Mouse (Mus musculus): ENCODE measurements at regions not wholly inside any gene's neighbourhood (a gene's known extent, or its start where the extent isn't known, plus 50 kb on each side); places are given as distances from the start of the nearest gene placed in this dataset.

DNA sequence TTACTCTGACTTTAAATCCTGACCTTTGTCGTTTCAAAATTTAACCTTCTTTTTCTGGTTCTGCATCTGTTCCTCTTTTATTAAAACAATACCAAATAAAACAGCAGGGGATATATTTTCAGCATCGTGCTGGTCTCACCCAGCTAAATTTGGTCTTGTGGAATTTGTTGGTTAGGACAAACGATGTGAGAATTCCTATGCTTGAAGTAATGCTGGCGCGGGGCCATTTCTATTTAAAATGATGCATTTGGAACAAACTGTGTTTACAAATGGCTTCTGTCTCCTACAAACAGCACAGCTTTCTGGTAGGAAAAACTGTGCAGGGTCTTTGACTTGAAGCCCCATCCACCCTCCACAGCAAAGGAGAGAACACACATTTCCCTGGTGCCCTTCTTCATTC lies 96.3 kb upstream of the Tsc22d1 start:
- no peak; the same call in 1 of the 2 replicates for ATAC-seq
- peak overlapping the region; percentile 38; the same call in 1 of the 2 replicates for H3K27ac ChIP-seq (ENCODE audit: low read length)

DNA sequence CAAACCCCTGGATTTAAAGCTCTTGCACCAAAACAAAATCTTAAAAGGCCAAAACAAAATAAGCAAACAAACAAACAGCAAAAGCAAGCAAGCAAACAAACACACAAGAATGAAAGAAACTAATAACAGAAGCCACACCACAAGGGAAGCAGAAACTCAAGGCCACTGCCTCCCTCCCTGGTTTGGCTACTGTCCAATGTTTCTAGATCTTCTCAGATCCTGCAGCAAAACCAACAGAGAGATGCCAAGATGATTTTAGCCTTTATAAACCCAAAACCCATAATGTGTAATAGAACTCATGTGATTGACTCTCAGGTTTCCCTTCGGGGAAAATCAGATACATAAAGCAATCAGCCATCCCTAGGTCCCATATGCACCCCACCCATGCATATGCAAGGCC lies 90.5 kb upstream of the Tsc22d1 start:
- Histone ChIP-seq H3K9ac (replicated peaks; ENCODE audit: low read depth) (no peak overlapping the region), H3K4me3 (ENCODE audit: low read depth, low read length) (no peak overlapping the region), H3K36me3 (ENCODE audit: insufficient read depth, low read length) (no peaks in the 10 kb centered on the region), H3K4me2 (replicated peaks; ENCODE audit: low read depth, low read length) (no peak overlapping the region), H3K27me3 (replicated peaks; ENCODE audit: insufficient read depth, low read length) (no peaks in the 10 kb centered on the region), H3K9me3 (ENCODE audit: low read length) (no peaks in the 10 kb centered on the region), H3K4me1 (ENCODE audit: insufficient read depth, low read depth, low read length) (no peaks in the 10 kb centered on the region), H3K27ac (ENCODE audit: low read length) (no peak overlapping the region)
- ATAC-seq (no peak), DNase-seq (ENCODE audit: low spot score) (no peak)
- TF ChIP-seq EP300 (IDR thresholded peaks at IDR 0.05), result no peak
- no peak for TF ChIP-seq CTCF (IDR thresholded peaks at IDR 0.05)
- WGBS, result 80% methylated on average over 1 of the region's 1 CpGs

More for the DNA sequence above, 96.3 kb upstream of the Tsc22d1 start:
- WGBS, result 48% methylated on average over 5 of the region's 5 CpGs
- H3K27me3 ChIP-seq (replicated peaks; ENCODE audit: insufficient read depth, low read length), result no peaks in the 10 kb centered on the region
- H3K9ac ChIP-seq (replicated peaks; ENCODE audit: low read depth), result no peak overlapping the region
- no peaks in the 10 kb centered on the region for H3K4me1 ChIP-seq (ENCODE audit: insufficient read depth, low read depth, low read length)
- DNase-seq (ENCODE audit: low spot score), result peak; percentile 88
- H3K4me3 ChIP-seq (ENCODE audit: low read depth, low read length), result no peak overlapping the region
- TF ChIP-seq CTCF (IDR thresholded peaks at IDR 0.05) (no peak), EP300 (IDR thresholded peaks at IDR 0.05) (no peak)
- H3K36me3 ChIP-seq (ENCODE audit: insufficient read depth, low read length), result no peaks in the 10 kb centered on the region
- H3K4me2 ChIP-seq (replicated peaks; ENCODE audit: low read depth, low read length), result no peak overlapping the region
- no peaks in the 10 kb centered on the region for H3K9me3 ChIP-seq (ENCODE audit: low read length)

DNA sequence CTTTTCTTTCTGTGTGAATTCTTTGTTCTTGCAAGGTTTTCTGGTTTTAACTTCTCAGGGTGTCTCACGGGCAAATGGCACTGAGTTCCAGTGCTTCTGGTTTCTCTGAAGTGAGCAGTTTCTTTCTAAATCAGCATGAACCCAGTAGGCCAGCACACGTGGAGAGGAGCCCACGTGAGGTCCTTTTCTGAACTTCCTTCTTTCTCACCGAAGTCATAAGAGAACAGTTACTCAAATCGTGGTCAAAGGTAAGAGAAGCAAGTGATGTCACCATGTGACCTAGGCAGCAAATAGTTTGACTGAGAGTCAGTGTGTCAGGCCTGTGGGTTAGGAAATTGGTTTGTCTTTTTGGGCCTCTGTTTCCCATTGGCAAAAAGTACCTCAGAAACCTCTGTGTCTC lies 84.8 kb upstream of the Tsc22d1 start:
- no peaks in the 10 kb centered on the region for H3K4me1 ChIP-seq (ENCODE audit: insufficient read depth, low read depth, low read length)
- ATAC-seq, result no peak

DNA sequence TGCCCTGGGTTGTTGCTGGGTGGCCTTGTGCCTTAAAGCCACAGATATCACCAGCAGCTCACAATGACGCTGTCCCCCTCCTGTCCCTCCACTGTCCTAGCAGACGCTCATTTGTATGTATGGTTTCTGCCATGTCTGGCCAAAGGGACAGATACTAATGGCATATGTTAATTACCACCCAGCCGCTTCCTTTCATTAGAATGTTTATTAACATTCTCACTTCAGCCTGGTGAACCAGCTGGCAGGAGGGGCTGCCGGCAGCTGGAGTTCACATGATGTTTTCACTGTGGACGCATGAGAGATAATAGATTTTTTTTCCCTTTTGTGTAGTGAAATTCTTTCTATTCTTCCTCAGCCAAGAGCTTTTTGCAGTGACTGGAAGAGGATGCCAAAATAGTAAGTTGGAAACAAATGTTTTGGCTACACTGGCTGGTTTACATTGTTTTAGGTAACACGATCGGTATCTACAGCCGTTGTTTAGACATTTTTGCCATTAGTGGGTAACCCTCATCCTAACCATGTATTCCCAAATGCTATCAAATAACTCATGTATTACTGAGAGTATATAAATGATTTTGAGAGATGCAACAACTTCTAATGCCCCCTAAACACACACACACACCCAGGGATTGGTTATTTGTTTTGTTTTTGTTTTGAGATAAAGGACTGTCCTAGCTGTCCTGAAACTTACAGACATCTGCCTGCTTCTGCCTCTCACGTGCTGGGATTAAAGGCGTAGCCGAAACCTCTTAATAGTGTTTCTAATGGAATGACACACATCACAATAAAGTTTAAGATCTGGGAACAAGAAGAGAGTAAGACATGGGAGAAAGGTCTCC lies 83.0 kb upstream of the Tsc22d1 start:
- Histone ChIP-seq H3K36me3 (ENCODE audit: insufficient read depth, low read length) (no peaks in the 10 kb centered on the region), H3K4me1 (ENCODE audit: insufficient read depth, low read depth, low read length) (no peaks in the 10 kb centered on the region), H3K4me2 (replicated peaks; ENCODE audit: low read depth, low read length) (no peak overlapping the region), H3K4me3 (ENCODE audit: low read depth, low read length) (no peak overlapping the region), H3K27ac (ENCODE audit: low read length) (no peak overlapping the region), H3K27me3 (replicated peaks; ENCODE audit: insufficient read depth, low read length) (no peaks in the 10 kb centered on the region), H3K9me3 (ENCODE audit: low read length) (no peaks in the 10 kb centered on the region), H3K9ac (replicated peaks; ENCODE audit: low read depth) (no peak overlapping the region)
- TF ChIP-seq CTCF (IDR thresholded peaks at IDR 0.05), result no peak
- no peak for TF ChIP-seq EP300 (IDR thresholded peaks at IDR 0.05)
- peak; percentile 24 for DNase-seq (ENCODE audit: low spot score)
- no peak for ATAC-seq
- 39% methylated on average over 11 of the region's 11 CpGs for WGBS

More for the DNA sequence above, 84.8 kb upstream of the Tsc22d1 start:
- 74% methylated on average over 5 of the region's 5 CpGs for WGBS
- TF ChIP-seq EP300 (IDR thresholded peaks at IDR 0.05) (no peak), CTCF (IDR thresholded peaks at IDR 0.05) (no peak)
- no peak overlapping the region for H3K4me3 ChIP-seq (ENCODE audit: low read depth, low read length)
- H3K27ac ChIP-seq (ENCODE audit: low read length), result no peak overlapping the region
- DNase-seq (ENCODE audit: low spot score), result peak; percentile 13
- no peaks in the 10 kb centered on the region for H3K36me3 ChIP-seq (ENCODE audit: insufficient read depth, low read length)
- no peak overlapping the region for H3K9ac ChIP-seq (replicated peaks; ENCODE audit: low read depth)
- no peaks in the 10 kb centered on the region for H3K27me3 ChIP-seq (replicated peaks; ENCODE audit: insufficient read depth, low read length)
- no peaks in the 10 kb centered on the region for H3K9me3 ChIP-seq (ENCODE audit: low read length)
- no peak overlapping the region for H3K4me2 ChIP-seq (replicated peaks; ENCODE audit: low read depth, low read length)

DNA sequence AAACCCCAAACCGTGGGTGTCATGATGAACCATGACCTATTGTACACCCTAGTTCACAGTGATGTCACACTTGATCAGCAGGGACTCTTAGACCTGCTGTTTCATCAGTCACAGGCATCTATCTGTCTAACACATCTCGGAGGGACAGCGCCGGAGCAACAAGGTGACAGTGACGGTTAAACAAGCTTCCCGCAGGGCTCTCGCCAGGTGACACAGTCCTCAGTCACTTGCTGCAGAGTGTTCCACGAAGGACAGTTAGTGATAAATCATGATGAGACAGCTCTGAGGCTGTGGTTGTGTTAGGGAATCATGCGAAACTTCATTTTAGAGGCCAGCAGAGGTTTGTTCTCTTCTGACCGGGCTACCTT lies 82.4 kb upstream of the Tsc22d1 start:
- no peaks in the 10 kb centered on the region for H3K9me3 ChIP-seq (ENCODE audit: low read length)
- H3K4me3 ChIP-seq (ENCODE audit: low read depth, low read length), result no peak overlapping the region
- H3K4me2 ChIP-seq (replicated peaks; ENCODE audit: low read depth, low read length), result no peak overlapping the region
- TF ChIP-seq EP300 (IDR thresholded peaks at IDR 0.05), result no peak
- TF ChIP-seq CTCF (IDR thresholded peaks at IDR 0.05), result no peak
- WGBS, result 53% methylated on average over 10 of the region's 10 CpGs
- H3K36me3 ChIP-seq (ENCODE audit: insufficient read depth, low read length), result no peaks in the 10 kb centered on the region
- no peak overlapping the region for H3K27ac ChIP-seq (ENCODE audit: low read length)
- no peaks in the 10 kb centered on the region for H3K4me1 ChIP-seq (ENCODE audit: insufficient read depth, low read depth, low read length)
- DNase-seq (ENCODE audit: low spot score) (no peak), ATAC-seq (no peak)
- H3K9ac ChIP-seq (replicated peaks; ENCODE audit: low read depth), result no peak overlapping the region
- no peaks in the 10 kb centered on the region for H3K27me3 ChIP-seq (replicated peaks; ENCODE audit: insufficient read depth, low read length)

DNA sequence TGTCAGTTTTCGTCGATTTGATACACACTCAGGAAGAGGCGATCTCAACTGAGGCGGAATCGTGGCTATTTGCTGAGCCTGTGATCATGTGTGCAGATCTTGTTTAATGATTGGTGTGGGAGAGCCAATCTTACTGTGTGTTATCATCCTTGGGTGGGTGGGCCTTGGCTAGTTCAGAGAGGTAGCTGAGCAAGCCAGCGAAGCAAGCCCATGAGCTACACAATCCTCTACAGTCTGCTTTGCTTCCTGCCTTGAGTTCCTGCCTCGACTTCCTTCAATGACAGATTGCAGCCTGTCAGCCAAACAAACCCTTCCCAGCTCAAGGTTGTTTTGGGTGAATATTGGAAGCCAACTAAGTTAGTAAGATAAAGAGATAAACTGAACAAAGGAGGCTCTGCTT lies 74.0 kb upstream of the Tsc22d1 start:
- no peaks in the 10 kb centered on the region for H3K9me3 ChIP-seq (ENCODE audit: low read length)
- no peaks in the 10 kb centered on the region for H3K4me1 ChIP-seq (ENCODE audit: insufficient read depth, low read depth, low read length)
- no peaks in the 10 kb centered on the region for H3K27me3 ChIP-seq (replicated peaks; ENCODE audit: insufficient read depth, low read length)
- ATAC-seq (no peak), DNase-seq (ENCODE audit: low spot score) (no peak)
- TF ChIP-seq EP300 (IDR thresholded peaks at IDR 0.05) (no peak), CTCF (IDR thresholded peaks at IDR 0.05) (no peak)
- no peak overlapping the region for H3K4me3 ChIP-seq (ENCODE audit: low read depth, low read length)
- H3K36me3 ChIP-seq (ENCODE audit: insufficient read depth, low read length), result no peaks in the 10 kb centered on the region
- no peak overlapping the region for H3K27ac ChIP-seq (ENCODE audit: low read length)
- 78% methylated on average over 7 of the region's 7 CpGs for WGBS
- no peak overlapping the region for H3K4me2 ChIP-seq (replicated peaks; ENCODE audit: low read depth, low read length)
- H3K9ac ChIP-seq (replicated peaks; ENCODE audit: low read depth), result no peak overlapping the region
